Mouse (Mus musculus) heart, embryonic 16.5 days (tissue): Measurements from ENCODE around the gene Dcun1d4. TPM values are rescaled to one million over a fixed set of nuclear protein-coding genes. Genes with fewer than 3 reads are reported as not detected.

Experiments used
- ATAC-seq: fragments of 200-750 bp; cut with Nextera tagmentation; replicated peaks from 2 replicates; pipeline ENCODE4 v1.8.0; 2017; ENCODE audit warnings: moderate number of reproducible peaks; ENCODE audit not compliant: insufficient read depth, low FRiP score; ENCODE audit errors: extremely low read depth
- H3K27ac ChIP-seq: fragments of 300-500 bp; sonication (generic); 2 replicates; pipeline ENCODE4 v1.5.1; 2014; ENCODE audit warnings: mild to moderate bottlenecking, low read length, control low read depth, moderate library complexity
- H3K27me3 ChIP-seq: fragments of 300-500 bp; sonication (generic); 2 replicates; pipeline ENCODE4 v1.6.1; 2014; ENCODE audit warnings: low read length, mixed read lengths; ENCODE audit not compliant: control insufficient read depth, insufficient read depth
- H3K36me3 ChIP-seq: fragments of 300-500 bp; sonication (generic); 2 replicates; pipeline ENCODE4 v1.6.1; 2014; ENCODE audit not compliant: control insufficient read depth, insufficient read depth
- H3K4me1 ChIP-seq: fragments of 300-500 bp; sonication (generic); 2 replicates; pipeline ENCODE4 v1.6.1; 2014; ENCODE audit warnings: low read length, mixed read lengths; ENCODE audit not compliant: control insufficient read depth, insufficient read depth
- H3K4me2 ChIP-seq: fragments of 300-500 bp; sonication (generic); 2 replicates; pipeline ENCODE4 v1.6.1; 2014; ENCODE audit warnings: low read depth, mild to moderate bottlenecking, control low read depth, low read length
- H3K4me3 ChIP-seq: fragments of 300-500 bp; sonication (generic); 2 replicates; pipeline ENCODE4 v1.5.1; 2014; ENCODE audit warnings: mild to moderate bottlenecking, control low read depth, low read length
- H3K9ac ChIP-seq: fragments of 300-500 bp; sonication (generic); 2 replicates; pipeline ENCODE4 v1.6.1; 2014; ENCODE audit warnings: low read length, control low read depth
- H3K9me3 ChIP-seq: fragments of 300-500 bp; sonication (generic); replicated peaks from 2 replicates; pipeline ENCODE4 v1.6.1; 2016; ENCODE audit warnings: low read length; ENCODE audit not compliant: control insufficient read depth
- WGBS: fragments of 180-500 bp; shearing (Covaris S2); extraction: QIAGEN DNeasy Blood & Tissue Kit; methylation state at CpG from one replicate; pipeline ENCODE4 v1.1.7; 2014; 5-methylcytosine and 5-hydroxymethylcytosine counted together
- polyA plus RNA-seq: library from polyadenylated mRNA; unstranded; fragments of >200 nt; fragmentation: Nextera tagmentation; extraction: Ambion mirVana; gene quantifications from 2 replicates; pipeline ENCODE4 v1.2.1, GENCODE M21; 2015

Gene Dcun1d4
- polyA plus RNA-seq, 1 experiment from 2014 or later: 15.5 TPM

DNA sequence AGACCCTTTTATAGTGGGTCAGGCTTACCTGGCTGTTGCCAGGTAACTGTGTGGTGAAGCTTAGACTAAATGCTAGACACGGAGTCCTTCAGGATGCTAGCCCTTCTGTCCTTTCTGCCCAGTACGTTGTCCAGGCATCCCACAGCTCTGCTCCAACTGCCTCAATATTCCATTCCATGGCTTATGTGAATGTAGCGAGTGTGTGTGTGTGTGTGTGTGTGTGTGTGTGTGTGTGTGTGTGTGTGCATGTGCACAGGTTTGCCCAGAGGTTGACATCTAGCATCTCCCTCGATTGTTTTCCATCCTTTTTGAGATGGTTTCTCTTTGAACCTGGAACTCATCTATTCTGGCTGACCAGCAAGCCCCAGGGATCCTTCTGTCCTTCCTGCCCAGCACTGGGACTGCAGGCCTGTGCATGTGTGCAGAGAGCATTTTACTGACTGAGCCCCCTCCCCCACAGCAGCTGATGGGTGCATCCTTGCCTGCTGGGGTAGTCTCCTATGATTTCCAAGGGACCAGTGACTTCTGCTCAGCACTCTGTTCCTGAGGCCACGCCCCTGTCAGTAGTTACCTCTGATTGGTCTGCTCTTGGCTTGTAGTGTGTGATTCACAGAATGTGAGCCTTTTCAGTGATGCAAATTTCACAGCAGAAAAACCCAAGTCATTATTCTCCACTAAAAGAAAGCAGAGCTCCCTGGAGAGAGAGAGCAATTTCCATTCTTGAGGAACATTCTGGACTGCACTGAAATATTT is 118.3 kb downstream of the Dcun1d4 start:
- ATAC-seq: no peak
- WGBS: 55% methylated on average over 5 of the region's 5 CpGs
- Histone ChIP-seq H3K36me3 (no peaks in the 10 kb centered on the region), H3K9me3 (no peaks in the 10 kb centered on the region), H3K9ac (no peak overlapping the region), H3K27me3 (no peaks in the 10 kb centered on the region), H3K4me3 (no peak overlapping the region), H3K4me1 (no peaks in the 10 kb centered on the region), H3K27ac (no peak overlapping the region), H3K4me2 (no peak overlapping the region)

DNA sequence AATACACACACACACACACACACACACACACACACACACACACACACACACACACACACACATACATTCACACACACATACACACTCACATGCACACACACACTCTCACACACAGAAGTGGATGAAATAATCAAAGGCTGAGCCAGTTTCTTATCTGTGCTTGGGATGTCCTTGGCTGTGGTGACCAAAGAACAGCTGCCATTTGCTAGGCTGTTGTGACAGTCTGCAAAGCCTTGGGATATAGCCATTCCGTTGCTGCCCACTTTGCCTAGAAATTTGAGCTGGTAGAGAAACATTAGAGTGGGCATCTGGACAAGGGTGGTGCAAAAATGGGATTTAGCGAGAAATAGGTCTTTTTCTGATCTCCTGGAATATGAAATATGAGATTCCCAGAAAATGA is 119.2 kb downstream of the Dcun1d4 start:
- H3K9ac ChIP-seq: no peak overlapping the region
- 68% methylated on average over 2 of the region's 2 CpGs for WGBS
- H3K4me3 ChIP-seq: no peak overlapping the region
- no peak overlapping the region for H3K27ac ChIP-seq
- ATAC-seq: no peak
- no peak overlapping the region for H3K4me2 ChIP-seq
- no peaks in the 10 kb centered on the region for H3K36me3 ChIP-seq
- no peaks in the 10 kb centered on the region for H3K4me1 ChIP-seq
- H3K27me3 ChIP-seq: no peaks in the 10 kb centered on the region
- no peaks in the 10 kb centered on the region for H3K9me3 ChIP-seq

DNA sequence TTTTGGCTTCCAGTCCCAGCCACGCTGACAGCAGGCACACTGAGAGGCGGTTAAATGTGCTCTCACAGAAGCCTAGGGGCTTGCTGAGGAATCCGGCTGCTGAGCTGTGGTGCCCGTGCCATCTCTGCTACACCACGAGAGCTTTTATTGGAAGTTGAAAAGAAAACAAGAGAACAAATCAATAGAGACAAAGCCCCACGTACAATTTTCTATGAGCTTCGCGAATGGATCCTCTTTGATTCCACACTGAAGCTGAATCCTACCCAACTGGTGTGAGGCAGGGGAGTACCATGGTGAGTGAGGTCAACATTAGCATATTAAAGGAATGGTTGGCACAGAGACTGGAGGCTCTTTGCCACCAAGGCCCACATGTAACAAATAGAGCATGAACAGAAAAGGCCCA is 120.6 kb downstream of the Dcun1d4 start:
- no peak overlapping the region for H3K4me3 ChIP-seq
- no peak overlapping the region for H3K27ac ChIP-seq
- no peaks in the 10 kb centered on the region for H3K36me3 ChIP-seq
- ATAC-seq: no peak
- H3K4me2 ChIP-seq: no peak overlapping the region
- no peaks in the 10 kb centered on the region for H3K4me1 ChIP-seq
- no peaks in the 10 kb centered on the region for H3K27me3 ChIP-seq
- whole genome bisulfite sequencing: 81% methylated on average over 8 of the region's 8 CpGs
- H3K9me3 ChIP-seq: no peaks in the 10 kb centered on the region
- H3K9ac ChIP-seq: no peak overlapping the region

DNA sequence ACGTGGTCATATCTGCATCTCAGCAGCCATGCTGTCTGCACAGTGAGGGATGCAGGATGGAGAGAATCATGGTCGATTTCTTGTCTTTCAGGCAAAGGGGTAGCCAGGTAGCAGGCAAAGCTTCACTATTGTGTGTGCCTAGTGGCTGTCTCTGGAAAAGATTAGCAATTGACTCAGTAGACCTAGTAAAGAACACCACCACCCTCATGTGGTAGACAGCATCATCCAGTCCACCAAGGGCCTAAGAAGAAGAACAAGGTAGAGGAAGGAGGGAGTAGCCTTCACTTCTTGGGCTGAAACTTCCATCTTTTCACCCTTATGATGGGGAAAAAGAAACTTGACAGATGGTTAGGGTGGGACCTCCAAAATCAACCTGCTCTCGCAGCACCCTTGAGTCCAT is 122.1 kb downstream of the Dcun1d4 start:
- Histone ChIP-seq H3K9ac (no peak overlapping the region), H3K27ac (no peak overlapping the region), H3K4me2 (no peak overlapping the region), H3K9me3 (no peaks in the 10 kb centered on the region), H3K4me1 (no peaks in the 10 kb centered on the region), H3K36me3 (no peaks in the 10 kb centered on the region), H3K27me3 (no peaks in the 10 kb centered on the region), H3K4me3 (no peak overlapping the region)
- WGBS: 61% methylated on average over 3 of the region's 3 CpGs
- ATAC-seq: no peak

DNA sequence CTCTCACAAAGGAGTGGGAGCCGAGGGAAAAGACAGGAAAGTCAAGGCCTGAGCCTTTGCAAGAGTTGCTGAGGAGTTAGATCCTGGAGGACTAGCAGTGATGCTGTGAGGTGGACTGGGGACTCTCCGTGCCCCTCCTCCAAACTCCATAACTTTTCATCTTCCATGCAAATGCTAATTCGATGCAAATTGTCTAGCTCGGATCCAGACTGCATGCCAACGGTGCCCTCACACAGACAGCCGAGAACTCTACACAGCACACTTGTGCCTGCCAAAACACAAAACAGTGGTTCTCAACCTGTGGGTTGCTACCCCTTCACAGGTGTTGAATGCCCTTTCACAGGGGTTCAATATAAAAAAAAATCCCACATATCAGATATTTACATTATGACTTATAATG is 123.7 kb downstream of the Dcun1d4 start:
- no peaks in the 10 kb centered on the region for H3K4me1 ChIP-seq
- no peaks in the 10 kb centered on the region for H3K27me3 ChIP-seq
- no peak for ATAC-seq
- 87% methylated on average over 6 of the region's 6 CpGs for WGBS
- no peak overlapping the region for H3K9ac ChIP-seq
- no peak overlapping the region for H3K4me2 ChIP-seq
- H3K27ac ChIP-seq: no peak overlapping the region
- H3K9me3 ChIP-seq: no peaks in the 10 kb centered on the region
- H3K4me3 ChIP-seq: no peak overlapping the region
- H3K36me3 ChIP-seq: no peaks in the 10 kb centered on the region

DNA sequence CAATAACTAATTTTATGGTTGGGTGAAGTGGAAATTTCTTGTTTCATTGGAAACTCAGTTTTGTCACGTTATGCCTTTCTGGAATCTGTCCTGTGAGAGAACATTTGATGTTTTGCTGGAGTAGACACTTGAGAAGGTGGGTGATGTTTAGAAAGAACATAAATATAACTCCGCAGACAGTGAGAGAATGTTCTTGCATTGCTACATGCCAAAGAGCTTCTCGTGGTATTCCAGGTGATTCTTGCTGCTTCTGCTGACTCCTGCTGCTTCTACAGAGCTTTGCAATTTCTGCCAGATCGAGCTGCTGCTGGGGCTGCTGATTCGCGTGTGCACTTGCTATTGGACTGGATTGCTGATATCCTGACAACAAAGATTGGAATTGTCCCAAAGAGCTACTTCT is 124.2 kb downstream of the Dcun1d4 start:
- H3K27ac ChIP-seq: no peak overlapping the region
- ATAC-seq: no peak
- H3K36me3 ChIP-seq: no peaks in the 10 kb centered on the region
- H3K9ac ChIP-seq: no peak overlapping the region
- no peaks in the 10 kb centered on the region for H3K4me1 ChIP-seq
- no peak overlapping the region for H3K4me3 ChIP-seq
- no peak overlapping the region for H3K4me2 ChIP-seq
- no peaks in the 10 kb centered on the region for H3K27me3 ChIP-seq
- WGBS: 83% methylated on average over 6 of the region's 6 CpGs
- peaks cover under 1% of the 10 kb centered on the region; the same call in 1 of the 2 replicates for H3K9me3 ChIP-seq

Other genes starting within 250 kb of the Dcun1d4 start
- 25.5 and 26.4 TPM in 2 replicates for gene Fryl, start 224.4 kb upstream of the Dcun1d4 start, polyA plus RNA-seq
- 283 and 317 TPM in 2 replicates for gene Ociad1, start 188.2 kb upstream of the Dcun1d4 start, polyA plus RNA-seq
- gene Ociad2, start 140.0 kb upstream of the Dcun1d4 start, polyA plus RNA-seq: 18.6 and 19.0 TPM in 2 replicates
- gene Cwh43, start 74.9 kb upstream of the Dcun1d4 start, polyA plus RNA-seq: not detected in 2 replicates
- gene Lrrc66, start 151.5 kb downstream of the Dcun1d4 start, polyA plus RNA-seq: 0.15 and 0.38 TPM in 2 replicates
- gene Sgcb, start 166.8 kb downstream of the Dcun1d4 start, polyA plus RNA-seq: 39.5 and 42.7 TPM in 2 replicates
- 1.4 and 1.5 TPM in 2 replicates for gene Spata18, start 170.4 kb downstream of the Dcun1d4 start, polyA plus RNA-seq